Mouse (Mus musculus): ENCODE results near the gene Hfm1. TPM values are rescaled to one million over a fixed set of nuclear protein-coding genes. Genes with fewer than 3 reads are reported as not detected.

Hfm1 gene
- polyA plus RNA-seq, 1 experiment = 1.00 TPM

DNA sequence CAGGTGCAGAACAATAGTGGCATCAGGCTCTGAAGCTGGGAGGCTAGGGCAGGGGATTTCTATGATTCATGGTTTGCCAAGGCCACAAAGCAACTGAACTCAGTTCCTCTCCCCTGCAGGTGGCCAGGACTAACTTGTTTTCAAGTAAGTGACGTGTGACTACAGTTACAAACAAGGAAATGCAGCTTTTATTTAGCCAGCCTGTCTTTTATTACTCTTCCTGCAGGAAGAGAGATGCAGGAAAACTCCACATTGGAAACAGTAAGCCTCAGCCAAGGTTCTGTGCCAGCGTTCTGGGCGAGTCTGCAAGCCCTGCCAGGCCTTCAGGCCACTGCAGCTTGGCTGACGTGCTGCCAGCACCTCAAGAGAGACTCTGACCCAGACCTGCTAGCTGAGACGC is 34.3 kb downstream of the Hfm1 start:
- Histone ChIP-seq H3K27me3 (ENCODE audit: control insufficient read depth, insufficient read depth, low read length) (no peaks in the 10 kb centered on the region), H3K4me3 (replicated peaks; ENCODE audit: insufficient read depth, low read depth, low read length) (no peak overlapping the region), H3K4me1 (ENCODE audit: control insufficient read depth, insufficient read depth, low read length) (peaks cover 3% of the 10 kb centered on the region; the same call in 1 of the 2 replicates), H3K27ac (ENCODE audit: insufficient read depth, low read length) (no peak overlapping the region)
- WGBS = 4% methylated on average over 5 of the region's 5 CpGs
- TF ChIP-seq POLR2A (IDR thresholded peaks at IDR 0.05; ENCODE audit: borderline replicate concordance, insufficient read depth, low read length) (no peak), CTCF (IDR thresholded peaks at IDR 0.05; ENCODE audit: borderline replicate concordance, insufficient read depth, low read depth, low read length) (no peak)
- DNase-seq = peak; percentile 78 to 89

GRCm38 (mm10) chr5:106887303-106888071 is 38.6 kb downstream of the Hfm1 start:
- H3K27me3 ChIP-seq (ENCODE audit: control insufficient read depth, insufficient read depth, low read length) = no peaks in the 10 kb centered on the region
- no peak overlapping the region for H3K4me3 ChIP-seq (replicated peaks; ENCODE audit: insufficient read depth, low read depth, low read length)
- WGBS = 71% methylated on average over 1 of the region's 1 CpGs
- DNase-seq = no peak
- peaks cover 3% of the 10 kb centered on the region; the same call in 1 of the 2 replicates for H3K4me1 ChIP-seq (ENCODE audit: control insufficient read depth, insufficient read depth, low read length)
- H3K27ac ChIP-seq (ENCODE audit: insufficient read depth, low read length) = no peak overlapping the region
- TF ChIP-seq CTCF (IDR thresholded peaks at IDR 0.05; ENCODE audit: borderline replicate concordance, insufficient read depth, low read depth, low read length) (no peak), POLR2A (IDR thresholded peaks at IDR 0.05; ENCODE audit: borderline replicate concordance, insufficient read depth, low read length) (no peak)

GRCm38 (mm10) chr5:106885517-106885916 is 40.6 kb downstream of the Hfm1 start:
- Histone ChIP-seq H3K27me3 (ENCODE audit: control insufficient read depth, insufficient read depth, low read length) (no peaks in the 10 kb centered on the region), H3K4me3 (replicated peaks; ENCODE audit: insufficient read depth, low read depth, low read length) (no peak overlapping the region), H3K4me1 (ENCODE audit: control insufficient read depth, insufficient read depth, low read length) (no peaks in the 10 kb centered on the region), H3K27ac (ENCODE audit: insufficient read depth, low read length) (no peak overlapping the region)
- DNase-seq = no peak
- WGBS = 92% methylated on average over 4 of the region's 4 CpGs
- no peak for TF ChIP-seq POLR2A (IDR thresholded peaks at IDR 0.05; ENCODE audit: borderline replicate concordance, insufficient read depth, low read length)
- no peak for TF ChIP-seq CTCF (IDR thresholded peaks at IDR 0.05; ENCODE audit: borderline replicate concordance, insufficient read depth, low read depth, low read length)

- no peak for TF ChIP-seq POLR2A (IDR thresholded peaks at IDR 0.05; ENCODE audit: borderline replicate concordance, insufficient read depth, low read length)
- TF ChIP-seq CTCF (IDR thresholded peaks at IDR 0.05; ENCODE audit: borderline replicate concordance, insufficient read depth, low read depth, low read length) = no peak
- no peaks in the 10 kb centered on the region for H3K27me3 ChIP-seq (ENCODE audit: control insufficient read depth, insufficient read depth, low read length)
- no peak overlapping the region for H3K27ac ChIP-seq (ENCODE audit: insufficient read depth, low read length)
- H3K4me1 ChIP-seq (ENCODE audit: control insufficient read depth, insufficient read depth, low read length) = no peaks in the 10 kb centered on the region
- DNase-seq = no peak
- 92% methylated on average over 1 of the region's 1 CpGs for WGBS
- no peak overlapping the region for H3K4me3 ChIP-seq (replicated peaks; ENCODE audit: insufficient read depth, low read depth, low read length)
Observed at GRCm38 (mm10) chr5:106876438-106876837, 49.7 kb downstream of the Hfm1 start.

- H3K27me3 ChIP-seq (ENCODE audit: control insufficient read depth, insufficient read depth, low read length) = no peaks in the 10 kb centered on the region
- TF ChIP-seq CTCF (IDR thresholded peaks at IDR 0.05; ENCODE audit: borderline replicate concordance, insufficient read depth, low read depth, low read length) (peak; percentile 84), POLR2A (IDR thresholded peaks at IDR 0.05; ENCODE audit: borderline replicate concordance, insufficient read depth, low read length) (no peak)
- 37% methylated on average over 3 of the region's 3 CpGs for WGBS
Observed at GRCm38 (mm10) chr5:106860415-106860814, 65.7 kb downstream of the Hfm1 start.

GRCm38 (mm10) chr5:106853284-106853683 is 72.8 kb downstream of the Hfm1 start:
- no peak for DNase-seq
- WGBS = 95% methylated on average over 3 of the region's 3 CpGs
- Histone ChIP-seq H3K27me3 (ENCODE audit: control insufficient read depth, insufficient read depth, low read length) (no peaks in the 10 kb centered on the region), H3K4me1 (ENCODE audit: control insufficient read depth, insufficient read depth, low read length) (no peaks in the 10 kb centered on the region), H3K27ac (ENCODE audit: insufficient read depth, low read length) (no peak overlapping the region), H3K4me3 (replicated peaks; ENCODE audit: insufficient read depth, low read depth, low read length) (no peak overlapping the region)
- TF ChIP-seq POLR2A (IDR thresholded peaks at IDR 0.05; ENCODE audit: borderline replicate concordance, insufficient read depth, low read length) = no peak
- TF ChIP-seq CTCF (IDR thresholded peaks at IDR 0.05; ENCODE audit: borderline replicate concordance, insufficient read depth, low read depth, low read length) = no peak

More at GRCm38 (mm10) chr5:106860415-106860814, 65.7 kb downstream of the Hfm1 start:
- H3K4me1 ChIP-seq (ENCODE audit: control insufficient read depth, insufficient read depth, low read length) = no peaks in the 10 kb centered on the region
- H3K4me3 ChIP-seq (replicated peaks; ENCODE audit: insufficient read depth, low read depth, low read length) = no peak overlapping the region
- peak; percentile 42 to 53 for DNase-seq
- no peak overlapping the region for H3K27ac ChIP-seq (ENCODE audit: insufficient read depth, low read length)

DNA sequence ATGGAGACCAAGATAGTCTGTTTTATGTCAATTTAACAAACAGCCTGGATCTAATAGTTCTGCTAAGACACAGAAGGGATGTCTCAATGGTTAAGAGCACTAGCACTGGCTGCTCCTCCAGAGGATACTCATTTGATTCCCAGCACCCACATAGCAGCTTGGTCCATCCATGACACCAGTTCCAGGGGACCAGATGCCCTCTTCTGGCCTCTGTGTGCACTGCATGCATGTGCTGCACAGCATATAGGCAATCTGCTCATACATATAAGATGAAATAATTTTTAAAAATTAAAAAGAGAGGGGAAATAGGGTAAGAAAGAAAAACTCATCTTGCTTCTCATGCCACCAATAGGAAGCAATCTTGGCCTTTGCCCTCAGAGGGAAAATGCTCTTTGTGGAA is 79.1 kb downstream of the Hfm1 start:
- no peak overlapping the region for H3K4me3 ChIP-seq (replicated peaks; ENCODE audit: insufficient read depth, low read depth, low read length)
- TF ChIP-seq POLR2A (IDR thresholded peaks at IDR 0.05; ENCODE audit: borderline replicate concordance, insufficient read depth, low read length) (no peak), CTCF (IDR thresholded peaks at IDR 0.05; ENCODE audit: borderline replicate concordance, insufficient read depth, low read depth, low read length) (no peak; the same call in 1 of the 2 replicates)
- no peaks in the 10 kb centered on the region for H3K4me1 ChIP-seq (ENCODE audit: control insufficient read depth, insufficient read depth, low read length)

GRCm38 (mm10) chr5:106843906-106844305 is 82.2 kb downstream of the Hfm1 start:
- no peak for DNase-seq
- Histone ChIP-seq H3K4me1 (ENCODE audit: control insufficient read depth, insufficient read depth, low read length) (no peaks in the 10 kb centered on the region), H3K27me3 (ENCODE audit: control insufficient read depth, insufficient read depth, low read length) (no peaks in the 10 kb centered on the region), H3K4me3 (replicated peaks; ENCODE audit: insufficient read depth, low read depth, low read length) (no peak overlapping the region), H3K27ac (ENCODE audit: insufficient read depth, low read length) (no peak overlapping the region)
- no peak for TF ChIP-seq POLR2A (IDR thresholded peaks at IDR 0.05; ENCODE audit: borderline replicate concordance, insufficient read depth, low read length)
- no peak for TF ChIP-seq CTCF (IDR thresholded peaks at IDR 0.05; ENCODE audit: borderline replicate concordance, insufficient read depth, low read depth, low read length)
- 64% methylated on average over 2 of the region's 2 CpGs for WGBS

More for the DNA sequence above, 79.1 kb downstream of the Hfm1 start:
- no peak for DNase-seq
- Histone ChIP-seq H3K27me3 (ENCODE audit: control insufficient read depth, insufficient read depth, low read length) (no peaks in the 10 kb centered on the region), H3K27ac (ENCODE audit: insufficient read depth, low read length) (no peak overlapping the region)
